Mouse (Mus musculus) lung, postnatal 25 days (tissue): ENCODE data around the gene Cfap61.

Experiments
- DNase-seq: peaks from one replicate; pipeline ENCODE4 v3.0.0; 2022; ENCODE audit warnings: low spot score

Gene Cfap61

GRCm38 (mm10) chr2:145949475-145950068 is 15.0 kb downstream of the Cfap61 start:
- DNase-seq, result no peak

GRCm38 (mm10) chr2:145950239-145950638 is 15.7 kb downstream of the Cfap61 start:
- no peak for DNase-seq

- DNase-seq, result no peak
Measured at GRCm38 (mm10) chr2:145952726-145953125, 18.1 kb downstream of the Cfap61 start.

- no peak for DNase-seq
Measured at GRCm38 (mm10) chr2:145955844-145956243, 21.3 kb downstream of the Cfap61 start.

GRCm38 (mm10) chr2:145956318-145956717 is 21.7 kb downstream of the Cfap61 start:
- no peak for DNase-seq

- DNase-seq, result peak; percentile 11
Measured at GRCm38 (mm10) chr2:145957450-145957849, 22.9 kb downstream of the Cfap61 start.

GRCm38 (mm10) chr2:145958097-145958496 is 23.5 kb downstream of the Cfap61 start:
- no peak for DNase-seq

GRCm38 (mm10) chr2:145958551-145958950 is 24.0 kb downstream of the Cfap61 start:
- no peak for DNase-seq

GRCm38 (mm10) chr2:145961861-145962260 is 27.3 kb downstream of the Cfap61 start:
- no peak for DNase-seq

GRCm38 (mm10) chr2:145970751-145971150 is 36.2 kb downstream of the Cfap61 start:
- no peak for DNase-seq

- DNase-seq, result no peak
Measured at GRCm38 (mm10) chr2:145971237-145972010, 36.8 kb downstream of the Cfap61 start.

- no peak for DNase-seq
Measured at GRCm38 (mm10) chr2:145972571-145972970, 38.0 kb downstream of the Cfap61 start.

GRCm38 (mm10) chr2:145979616-145980015 is 45.0 kb downstream of the Cfap61 start:
- no peak for DNase-seq

- no peak for DNase-seq
Measured at GRCm38 (mm10) chr2:145980881-145981280, 46.3 kb downstream of the Cfap61 start.

GRCm38 (mm10) chr2:145981699-145982112 is 47.1 kb downstream of the Cfap61 start:
- no peak for DNase-seq

- no peak for DNase-seq
Measured at GRCm38 (mm10) chr2:145982317-145983045, 47.9 kb downstream of the Cfap61 start.

GRCm38 (mm10) chr2:145987757-145988156 is 53.2 kb downstream of the Cfap61 start:
- no peak for DNase-seq

- DNase-seq, result no peak
Measured at GRCm38 (mm10) chr2:145990446-145990845, 55.9 kb downstream of the Cfap61 start.

GRCm38 (mm10) chr2:145996472-145996871 is 61.9 kb downstream of the Cfap61 start:
- no peak for DNase-seq

GRCm38 (mm10) chr2:145997956-145998525 is 63.5 kb downstream of the Cfap61 start:
- no peak for DNase-seq

GRCm38 (mm10) chr2:146008801-146009200 is 74.2 kb downstream of the Cfap61 start:
- no peak for DNase-seq

- DNase-seq, result no peak
Measured at GRCm38 (mm10) chr2:146009596-146010349, 75.2 kb downstream of the Cfap61 start.
